Mouse (Mus musculus) E14TG2a.4 (cell line): ENCODE measurements around the gene Taf1c.

Source experiments
- CTCF ChIP-seq: conservative IDR thresholded peaks from 2 replicates; pipeline ENCODE4 v1.5.1; 2014; ENCODE audit warnings: low read length
- NANOG ChIP-seq: IDR thresholded peaks from 2 replicates; pipeline ENCODE4 v1.6.1; 2014; ENCODE audit warnings: borderline replicate concordance, low read length, mixed read lengths

DNA sequence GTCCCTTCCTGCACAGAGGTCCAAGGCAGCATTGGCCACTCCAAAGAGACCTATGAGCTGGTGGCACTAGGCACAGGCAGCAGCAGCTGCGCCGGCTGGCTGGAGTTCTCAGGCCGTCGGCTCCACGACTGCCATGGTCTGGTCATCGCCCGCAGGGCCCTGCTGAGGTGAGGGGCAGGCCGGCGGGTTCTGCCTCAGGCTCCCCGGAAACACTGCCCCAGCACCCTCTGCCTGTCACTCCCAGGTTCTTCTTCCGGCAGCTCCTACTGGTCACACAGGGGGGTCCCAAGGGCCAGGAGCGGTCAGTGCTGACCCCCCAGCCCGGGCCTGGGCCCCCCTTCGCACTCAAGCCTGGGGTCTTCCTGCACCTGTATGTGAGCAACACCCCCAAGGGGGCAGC lies 10.1 kb upstream of the Taf1c start:
- TF ChIP-seq CTCF (no peak), NANOG (no peak)
